Mouse (Mus musculus) hindbrain, embryonic 12.5 days (tissue): ENCODE results near the gene H2afj. TPM values are rescaled to one million over a fixed set of nuclear protein-coding genes. Genes with fewer than 3 reads are reported as not detected.

Experiments used
- ATAC-seq: fragments of 200-750 bp; cut with Nextera tagmentation; 2 replicates; pipeline ENCODE4 v1.8.0; 2017; ENCODE audit warnings: moderate TSS enrichment; ENCODE audit not compliant: low FRiP score
- H3K27ac ChIP-seq: fragments of 300-500 bp; sonication (generic); 2 replicates; pipeline ENCODE4 v1.5.1; 2016; ENCODE audit warnings: mild to moderate bottlenecking
- H3K27me3 ChIP-seq: fragments of 300-500 bp; sonication (generic); 2 replicates; pipeline ENCODE4 v1.6.1; 2016; ENCODE audit warnings: mild to moderate bottlenecking
- H3K36me3 ChIP-seq: fragments of 300-500 bp; sonication (generic); 2 replicates; pipeline ENCODE4 v1.6.1; 2016; ENCODE audit warnings: mild to moderate bottlenecking
- H3K4me1 ChIP-seq: fragments of 300-500 bp; sonication (generic); 2 replicates; pipeline ENCODE4 v1.6.1; 2016
- H3K4me2 ChIP-seq: fragments of 300-500 bp; sonication (generic); replicated peaks from 2 replicates; pipeline ENCODE4 v1.6.1; 2016; ENCODE audit warnings: mild to moderate bottlenecking
- H3K4me3 ChIP-seq: fragments of 300-500 bp; sonication (generic); 2 replicates; pipeline ENCODE4 v1.5.1; 2016; ENCODE audit warnings: mild to moderate bottlenecking
- H3K9ac ChIP-seq: fragments of 300-500 bp; sonication (generic); 2 replicates; pipeline ENCODE4 v1.6.1; 2016; ENCODE audit warnings: mild to moderate bottlenecking, moderate library complexity
- H3K9me3 ChIP-seq: fragments of 300-500 bp; sonication (generic); replicated peaks from 2 replicates; pipeline ENCODE4 v1.6.1; 2016; ENCODE audit warnings: mild to moderate bottlenecking
- WGBS: fragments of 180-500 bp; shearing (Covaris S2); methylation state at CpG from one replicate; pipeline ENCODE4 v1.1.7; 2016; 5-methylcytosine and 5-hydroxymethylcytosine counted together
- polyA plus RNA-seq: library from polyadenylated mRNA; unstranded; fragments of >200 nt; fragmentation: Nextera tagmentation; extraction: Ambion mirVana; gene quantifications from 2 replicates; pipeline ENCODE4 v1.2.1, GENCODE M21; 2016

H2afj gene
- polyA plus RNA-seq, 1 experiment from 2014 or later: 121 TPM

GRCm38 (mm10) chr6:136828681-136829080 is 20.6 kb downstream of the H2afj start:
- peak overlapping the region; percentile 60 for H3K9ac ChIP-seq
- peak overlapping the region; percentile 100 for H3K4me3 ChIP-seq
- H3K27me3 ChIP-seq: peaks cover 4% of the 10 kb centered on the region
- H3K36me3 ChIP-seq: peaks cover 15% of the 10 kb centered on the region
- peaks cover 9% of the 10 kb centered on the region for H3K4me1 ChIP-seq
- ATAC-seq: peak; percentile 8; the same call in 1 of the 2 replicates
- H3K27ac ChIP-seq: peak overlapping the region; percentile 86
- H3K9me3 ChIP-seq: no peaks in the 10 kb centered on the region
- 32% methylated on average over 4 of the region's 4 CpGs for WGBS
- peak overlapping the region; percentile 53 for H3K4me2 ChIP-seq

DNA sequence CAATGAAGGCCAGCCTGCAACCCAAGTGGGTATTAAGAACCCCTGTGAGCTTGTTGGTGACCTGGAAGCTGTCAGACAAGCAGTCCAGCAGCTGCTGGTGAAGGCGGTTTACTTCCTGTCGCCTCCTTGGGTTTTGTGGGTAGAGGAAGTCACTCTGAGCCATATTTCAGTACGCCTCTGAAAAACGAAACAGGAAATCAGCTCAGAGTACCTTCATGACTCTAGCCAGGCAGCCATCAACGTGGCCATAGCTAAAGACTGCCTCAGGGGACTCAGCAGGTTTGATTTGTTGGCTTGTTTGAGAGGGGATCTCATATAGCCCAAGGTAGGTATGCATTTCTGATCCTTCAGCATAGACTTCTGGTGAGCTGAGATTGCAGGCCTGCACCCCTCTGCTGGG is 23.7 kb downstream of the H2afj start:
- Histone ChIP-seq H3K4me3 (no peak overlapping the region), H3K27ac (no peak overlapping the region), H3K9ac (no peak overlapping the region), H3K9me3 (no peaks in the 10 kb centered on the region), H3K36me3 (no peaks in the 10 kb centered on the region), H3K4me1 (peaks cover 9% of the 10 kb centered on the region), H3K4me2 (no peak overlapping the region), H3K27me3 (peaks cover 4% of the 10 kb centered on the region)
- ATAC-seq: no peak
- WGBS: 72% methylated on average over 5 of the region's 5 CpGs

DNA sequence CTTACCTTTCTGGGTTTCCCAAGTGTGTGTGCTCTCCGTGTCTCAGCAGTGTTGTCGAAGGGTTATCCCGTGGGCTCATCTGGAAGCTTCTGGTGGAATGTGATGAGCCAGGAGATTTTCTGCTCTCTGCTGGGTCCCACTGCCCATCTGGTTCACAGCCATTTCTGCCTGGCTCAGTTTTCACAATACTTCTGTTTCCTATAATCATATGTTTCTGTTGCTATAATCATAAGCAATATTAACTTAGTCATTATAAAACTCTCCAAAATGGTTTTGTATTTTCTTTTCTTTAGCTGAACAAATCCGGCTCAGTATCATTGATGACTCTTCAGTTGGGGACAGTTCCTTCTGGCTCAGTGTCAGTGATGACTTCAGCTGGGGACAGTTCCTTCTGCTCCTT is 27.3 kb downstream of the H2afj start, which contains the start of gene Smco3:
Gene Smco3 (minus strand): TSS at position 101 of the 400 bp plus-strand sequence.
- Histone ChIP-seq H3K4me2 (no peak within 1 kb of the TSS), H3K27ac (no peak within 1 kb of the TSS), H3K4me1 (no peaks in the 10 kb centered on the region), H3K9me3 (no peaks in the 10 kb centered on the region), H3K27me3 (peaks cover 4% of the 10 kb centered on the region), H3K36me3 (no peaks in the 10 kb centered on the region), H3K4me3 (no peak within 1 kb of the TSS), H3K9ac (no peak within 1 kb of the TSS)
- no peak for ATAC-seq
- 63% methylated on average over 4 of the region's 4 CpGs for WGBS

DNA sequence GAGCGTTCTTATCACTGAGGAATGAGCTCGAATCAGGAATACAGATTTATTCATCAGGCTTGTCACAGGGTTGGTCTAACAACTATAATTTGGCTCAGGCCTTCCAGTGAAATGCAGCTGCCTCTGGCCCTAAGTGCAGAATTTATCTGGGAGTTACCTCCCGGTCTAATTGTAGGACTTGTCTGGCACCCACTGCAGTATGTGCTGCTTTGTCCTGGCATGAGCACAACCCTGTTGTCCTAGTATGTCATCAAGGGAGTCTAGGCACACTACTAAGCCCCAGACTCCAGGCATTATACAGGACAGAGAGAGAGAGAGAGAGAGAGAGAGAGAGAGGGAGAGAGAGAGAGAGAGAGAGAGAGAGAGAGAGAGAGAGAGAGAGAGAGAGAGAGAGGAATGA is 29.3 kb downstream of the H2afj start:
- no peak overlapping the region for H3K4me2 ChIP-seq
- no peaks in the 10 kb centered on the region for H3K27me3 ChIP-seq
- H3K4me1 ChIP-seq: no peaks in the 10 kb centered on the region
- H3K9ac ChIP-seq: no peak overlapping the region
- H3K36me3 ChIP-seq: no peaks in the 10 kb centered on the region
- no peaks in the 10 kb centered on the region for H3K9me3 ChIP-seq
- H3K27ac ChIP-seq: no peak overlapping the region
- H3K4me3 ChIP-seq: no peak overlapping the region
- WGBS: 86% methylated on average over 3 of the region's 3 CpGs
- no peak for ATAC-seq

- Histone ChIP-seq H3K4me1 (no peaks in the 10 kb centered on the region), H3K27ac (no peak overlapping the region), H3K27me3 (no peaks in the 10 kb centered on the region), H3K9me3 (no peaks in the 10 kb centered on the region), H3K4me3 (no peak overlapping the region), H3K9ac (no peak overlapping the region), H3K4me2 (no peak overlapping the region), H3K36me3 (no peaks in the 10 kb centered on the region)
- WGBS: 53% methylated on average over 2 of the region's 2 CpGs
- no peak for ATAC-seq
Observed at GRCm38 (mm10) chr6:136844903-136845302, 36.9 kb downstream of the H2afj start.

- H3K36me3 ChIP-seq: no peaks in the 10 kb centered on the region
- H3K27ac ChIP-seq: no peak overlapping the region
- no peak overlapping the region for H3K4me3 ChIP-seq
- H3K9me3 ChIP-seq: no peaks in the 10 kb centered on the region
- no peaks in the 10 kb centered on the region for H3K27me3 ChIP-seq
- ATAC-seq: no peak
- H3K4me2 ChIP-seq: no peak overlapping the region
- no peak overlapping the region for H3K9ac ChIP-seq
- WGBS: 66% methylated on average over 5 of the region's 5 CpGs
- no peaks in the 10 kb centered on the region for H3K4me1 ChIP-seq
Observed at GRCm38 (mm10) chr6:136845706-136846480, 37.8 kb downstream of the H2afj start.

DNA sequence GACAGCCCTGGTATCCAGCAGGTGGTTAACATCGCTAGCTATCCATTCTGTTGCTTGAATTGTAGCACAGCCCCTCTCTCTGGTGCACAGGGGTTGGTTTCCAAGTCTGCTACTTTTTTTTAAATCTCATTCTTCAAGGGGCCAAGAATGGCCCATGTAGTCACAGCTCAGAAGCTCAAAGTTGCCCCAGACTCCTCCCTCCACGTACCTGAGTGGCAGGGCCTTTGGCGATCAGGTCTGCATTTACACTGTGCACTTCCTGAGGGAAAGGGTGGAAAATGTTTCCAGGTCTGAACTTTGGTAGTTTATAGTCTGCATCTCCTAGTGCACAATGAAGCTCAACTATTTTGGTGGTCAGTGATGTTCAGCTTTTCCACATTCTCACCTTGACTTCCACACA is 39.2 kb downstream of the H2afj start:
- H3K9ac ChIP-seq: no peak overlapping the region
- peaks cover under 1% of the 10 kb centered on the region; the same call in 1 of the 2 replicates for H3K4me1 ChIP-seq
- no peaks in the 10 kb centered on the region for H3K27me3 ChIP-seq
- no peaks in the 10 kb centered on the region for H3K36me3 ChIP-seq
- 90% methylated on average over 3 of the region's 3 CpGs for WGBS
- H3K27ac ChIP-seq: no peak overlapping the region
- ATAC-seq: no peak
- no peaks in the 10 kb centered on the region for H3K9me3 ChIP-seq
- H3K4me3 ChIP-seq: no peak overlapping the region
- H3K4me2 ChIP-seq: no peak overlapping the region

DNA sequence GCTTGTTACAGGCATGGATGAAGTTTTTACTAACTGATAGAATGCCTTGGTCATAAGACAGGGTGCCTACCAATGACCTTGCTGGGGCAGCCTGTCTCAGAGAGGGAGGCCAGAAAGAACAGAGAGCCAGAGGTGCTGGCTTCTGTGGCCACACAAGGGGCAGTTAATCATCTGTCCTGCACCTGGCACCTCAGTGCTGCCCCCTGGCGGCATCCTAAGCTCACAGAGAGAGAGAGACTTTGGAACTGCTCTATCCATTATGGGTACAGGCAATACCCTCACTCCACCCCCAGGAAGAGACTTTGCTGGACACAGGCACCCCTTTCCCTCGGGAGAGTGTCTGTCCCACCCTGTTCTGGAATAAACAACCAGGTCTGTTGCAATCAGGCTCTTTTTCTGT is 39.7 kb downstream of the H2afj start:
- H3K27me3 ChIP-seq: no peaks in the 10 kb centered on the region
- H3K36me3 ChIP-seq: no peaks in the 10 kb centered on the region
- H3K4me3 ChIP-seq: no peak overlapping the region
- ATAC-seq: no peak
- H3K9ac ChIP-seq: no peak overlapping the region
- WGBS: 28% methylated on average over 2 of the region's 2 CpGs
- H3K4me2 ChIP-seq: no peak overlapping the region
- H3K27ac ChIP-seq: no peak overlapping the region
- H3K9me3 ChIP-seq: no peaks in the 10 kb centered on the region
- H3K4me1 ChIP-seq: peaks cover 3% of the 10 kb centered on the region; the same call in 1 of the 2 replicates

GRCm38 (mm10) chr6:136848399-136848798 is 40.4 kb downstream of the H2afj start:
- Histone ChIP-seq H3K27ac (no peak overlapping the region), H3K4me3 (no peak overlapping the region), H3K9me3 (no peaks in the 10 kb centered on the region), H3K36me3 (no peaks in the 10 kb centered on the region), H3K27me3 (no peaks in the 10 kb centered on the region), H3K4me1 (peaks cover 5% of the 10 kb centered on the region; the same call in 1 of the 2 replicates), H3K9ac (no peak overlapping the region), H3K4me2 (no peak overlapping the region)
- WGBS: 90% methylated on average over 8 of the region's 8 CpGs
- no peak for ATAC-seq

DNA sequence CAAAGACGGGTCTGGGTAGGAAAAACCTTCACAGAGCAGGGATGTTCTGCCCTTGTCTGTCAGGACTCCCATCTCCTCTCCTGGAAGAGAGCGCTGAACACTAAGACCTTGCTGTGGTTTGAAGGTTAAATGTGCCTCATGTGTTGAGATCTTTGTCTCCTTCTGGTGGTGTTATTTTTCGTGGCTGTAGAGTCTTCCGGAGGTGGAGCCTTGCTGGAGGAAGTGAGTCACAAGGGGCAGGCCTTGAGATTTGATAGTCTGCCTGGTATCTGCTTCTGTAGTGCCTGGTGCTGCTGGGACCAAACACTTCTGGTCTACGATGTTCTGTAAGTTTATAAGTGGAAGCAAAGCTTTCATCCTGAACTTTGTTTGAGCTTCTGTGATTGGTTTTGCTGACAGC is 40.9 kb downstream of the H2afj start:
- Histone ChIP-seq H3K4me1 (peaks cover 5% of the 10 kb centered on the region; the same call in 1 of the 2 replicates), H3K36me3 (no peaks in the 10 kb centered on the region), H3K4me3 (no peak overlapping the region), H3K27me3 (no peaks in the 10 kb centered on the region), H3K4me2 (no peak overlapping the region), H3K9ac (no peak overlapping the region), H3K9me3 (no peaks in the 10 kb centered on the region), H3K27ac (no peak overlapping the region)
- no peak for ATAC-seq
- whole genome bisulfite sequencing: 89% methylated on average over 5 of the region's 5 CpGs

DNA sequence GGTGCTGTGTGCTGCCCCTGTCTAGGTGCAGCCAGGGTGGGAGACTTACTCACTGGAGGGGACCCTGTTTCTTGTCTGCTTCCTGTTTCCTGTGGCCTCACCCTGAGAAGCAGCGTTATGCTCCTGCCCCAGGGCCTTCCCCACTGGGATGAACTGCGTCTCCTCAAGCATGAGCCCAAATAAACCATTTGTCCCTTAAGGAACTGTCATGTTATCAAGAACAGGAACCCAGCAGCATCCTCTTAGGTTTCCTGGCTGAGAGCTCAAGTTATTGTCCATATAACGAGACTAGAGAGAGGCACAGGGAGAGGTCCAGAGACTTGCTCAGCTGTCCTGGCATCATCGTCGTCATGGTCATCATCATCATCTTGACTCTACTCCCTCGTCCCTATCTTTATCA is 42.2 kb downstream of the H2afj start:
- Histone ChIP-seq H3K36me3 (no peaks in the 10 kb centered on the region), H3K27me3 (no peaks in the 10 kb centered on the region), H3K4me3 (no peak overlapping the region), H3K9ac (no peak overlapping the region), H3K9me3 (no peaks in the 10 kb centered on the region), H3K4me1 (peaks cover 5% of the 10 kb centered on the region; the same call in 1 of the 2 replicates), H3K27ac (no peak overlapping the region), H3K4me2 (no peak overlapping the region)
- WGBS: 80% methylated on average over 6 of the region's 6 CpGs
- ATAC-seq: no peak

DNA sequence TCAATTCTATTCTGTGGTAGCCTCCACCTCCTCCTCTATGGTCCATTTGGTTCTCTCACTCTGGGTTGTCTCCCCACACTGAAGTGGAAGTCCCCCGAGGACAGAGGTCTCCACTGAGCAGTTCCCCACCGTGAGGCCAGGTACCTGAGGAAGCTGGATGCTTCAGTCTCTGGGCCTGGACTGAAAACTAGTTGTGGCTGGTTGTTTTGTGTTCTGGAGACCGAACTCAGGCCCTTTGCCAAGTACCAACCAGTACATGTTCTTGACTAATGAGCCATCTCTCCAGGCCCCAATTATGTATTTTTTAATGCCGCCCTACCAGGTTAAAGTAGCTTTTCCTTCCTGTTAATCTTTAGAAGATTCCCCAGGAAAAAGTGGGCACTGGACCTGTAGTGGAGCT is 44.3 kb downstream of the H2afj start:
- Histone ChIP-seq H3K4me2 (no peak overlapping the region), H3K4me1 (peaks cover 5% of the 10 kb centered on the region; the same call in 1 of the 2 replicates), H3K36me3 (no peaks in the 10 kb centered on the region), H3K27ac (no peak overlapping the region), H3K4me3 (no peak overlapping the region), H3K27me3 (no peaks in the 10 kb centered on the region), H3K9me3 (no peaks in the 10 kb centered on the region), H3K9ac (no peak overlapping the region)
- no peak for ATAC-seq
- 75% methylated on average over 4 of the region's 4 CpGs for WGBS

DNA sequence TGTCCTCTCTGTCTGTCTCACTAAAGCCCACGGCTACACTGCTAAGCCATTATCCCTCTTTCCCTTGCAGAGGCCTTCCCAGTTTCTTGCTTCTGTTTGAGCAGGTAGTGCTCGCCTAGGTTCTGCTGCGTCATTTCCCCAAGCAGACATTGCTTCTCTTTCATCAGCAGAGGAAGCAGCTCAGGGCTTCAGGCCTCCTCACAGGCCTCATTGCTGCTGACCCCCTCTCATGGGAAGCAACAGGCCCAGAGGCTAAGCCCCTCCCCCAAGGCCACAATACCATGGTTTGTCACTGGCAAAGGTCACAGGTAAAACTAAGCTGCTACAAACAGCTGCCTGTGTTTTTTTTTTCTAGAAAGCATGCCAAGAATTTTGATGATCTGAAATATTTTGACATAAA is 44.7 kb downstream of the H2afj start:
- no peaks in the 10 kb centered on the region for H3K36me3 ChIP-seq
- ATAC-seq: no peak
- peaks cover 5% of the 10 kb centered on the region; the same call in 1 of the 2 replicates for H3K4me1 ChIP-seq
- H3K9ac ChIP-seq: no peak overlapping the region
- no peak overlapping the region for H3K4me3 ChIP-seq
- no peaks in the 10 kb centered on the region for H3K27me3 ChIP-seq
- H3K4me2 ChIP-seq: no peak overlapping the region
- WGBS: 62% methylated on average over 3 of the region's 3 CpGs
- no peak overlapping the region for H3K27ac ChIP-seq
- no peaks in the 10 kb centered on the region for H3K9me3 ChIP-seq
